Mouse (Mus musculus) midbrain, embryonic 13.5 days (tissue): ENCODE measurements at regions not wholly inside any gene's neighbourhood (a gene's known extent, or its start where the extent isn't known, plus 50 kb on each side); places are given as distances from the start of the nearest gene placed in this dataset.

Source experiments
- ATAC-seq: fragments of 200-750 bp; cut with Nextera tagmentation; 2 replicates; pipeline ENCODE4 v1.8.0; 2017; ENCODE audit warnings: mild to moderate bottlenecking, moderate TSS enrichment, moderate library complexity
- H3K27ac ChIP-seq: fragments of 300-500 bp; sonication (generic); 2 replicates; pipeline ENCODE4 v1.5.1; 2015; ENCODE audit warnings: inconsistent platforms, mild to moderate bottlenecking, moderate library complexity
- H3K27me3 ChIP-seq: fragments of 300-500 bp; sonication (generic); 2 replicates; pipeline ENCODE4 v1.6.1; 2015; ENCODE audit warnings: mild to moderate bottlenecking, inconsistent platforms
- H3K36me3 ChIP-seq: fragments of 300-500 bp; sonication (generic); 2 replicates; pipeline ENCODE4 v1.6.1; 2015; ENCODE audit warnings: mild to moderate bottlenecking, inconsistent platforms
- H3K4me1 ChIP-seq: fragments of 300-500 bp; sonication (generic); replicated peaks from 2 replicates; pipeline ENCODE4 v1.6.1; 2015; ENCODE audit warnings: inconsistent platforms
- H3K4me2 ChIP-seq: fragments of 300-500 bp; sonication (generic); replicated peaks from 2 replicates; pipeline ENCODE4 v1.6.1; 2015; ENCODE audit warnings: moderate library complexity, mild to moderate bottlenecking, inconsistent platforms
- H3K4me3 ChIP-seq: fragments of 300-500 bp; sonication (generic); replicated peaks from 2 replicates; pipeline ENCODE4 v1.5.1; 2015; ENCODE audit warnings: mild to moderate bottlenecking, inconsistent platforms
- H3K9ac ChIP-seq: fragments of 300-500 bp; sonication (generic); replicated peaks from 2 replicates; pipeline ENCODE4 v1.6.1; 2015; ENCODE audit warnings: mild to moderate bottlenecking, inconsistent platforms
- H3K9me3 ChIP-seq: fragments of 300-500 bp; sonication (generic); 2 replicates; pipeline ENCODE4 v1.6.1; 2016; ENCODE audit warnings: mild to moderate bottlenecking, inconsistent platforms
- whole genome bisulfite sequencing: fragments of 180-500 bp; shearing (Covaris S2); methylation state at CpG from one replicate; pipeline ENCODE4 v1.1.7; 2015; 5-methylcytosine and 5-hydroxymethylcytosine counted together

DNA sequence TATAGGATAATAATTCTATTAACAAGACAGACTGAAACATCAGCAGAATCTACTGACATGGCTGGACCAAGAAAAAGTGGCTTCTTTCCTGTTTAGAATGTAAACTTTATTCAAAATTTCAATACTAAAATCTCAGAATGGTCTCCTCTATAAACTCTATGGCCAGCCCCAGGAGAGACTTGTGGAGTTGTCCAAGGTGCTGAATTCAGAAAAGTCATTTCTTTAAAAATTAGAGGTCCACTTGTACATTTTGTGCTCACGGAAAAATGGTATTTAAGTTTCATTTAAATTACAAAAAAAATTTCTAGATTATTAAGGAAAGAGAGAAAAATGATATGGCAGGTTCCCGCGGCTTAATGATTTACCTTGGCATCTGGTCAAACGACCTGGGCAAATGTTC, 352.2 kb upstream of the Igbp1b start:
- no peak for ATAC-seq
- H3K4me2 ChIP-seq = no peak overlapping the region
- no peak overlapping the region for H3K27ac ChIP-seq
- no peak overlapping the region for H3K4me3 ChIP-seq
- no peaks in the 10 kb centered on the region for H3K4me1 ChIP-seq
- H3K9me3 ChIP-seq = no peaks in the 10 kb centered on the region
- no peaks in the 10 kb centered on the region for H3K36me3 ChIP-seq
- H3K9ac ChIP-seq = no peak overlapping the region
- 84% methylated on average over 4 of the region's 4 CpGs for WGBS
- no peaks in the 10 kb centered on the region for H3K27me3 ChIP-seq
